Comparison of ENCODE assay signal across 15 mouse cellular contexts in the genomic region with DNA sequence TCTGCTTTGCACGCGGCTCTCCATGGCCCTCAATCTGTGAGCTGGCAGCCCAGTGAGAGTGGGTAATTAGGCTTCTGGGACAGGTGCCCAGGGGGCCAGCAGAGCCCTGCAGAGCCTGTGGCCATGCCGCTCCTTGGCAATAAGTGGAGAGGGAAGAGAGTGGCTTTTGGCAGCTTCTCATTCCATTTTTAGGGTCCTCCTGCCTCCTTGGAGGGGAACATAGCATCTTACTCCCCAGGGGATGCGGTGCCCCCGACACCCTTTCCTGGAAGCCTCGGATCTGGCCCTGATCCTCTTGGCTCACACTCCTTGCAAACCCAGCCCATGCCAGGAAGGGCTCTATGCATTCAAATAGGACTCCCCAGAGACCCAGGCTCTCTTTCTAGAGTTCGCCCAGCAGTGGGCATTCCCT.
A peak's percentile ranks its signal among the peaks of the same experiment; 100 is the strongest.
DNase-seq lines count a peak whose midpoint lies in the region; ATAC-seq and TF ChIP-seq lines count a peak whose summit lies in the region.
"Had no signal": no experiment of that assay in that cellular context is flagged by ENCODE, and none has a peak within 500 bp of the region (broad histone marks: within the 10 kb centered on the region; RNA-seq: fewer than 3 reads in every experiment).

No protein-coding gene starts in this region.

- no peak for TF ChIP-seq CTCF in brain, embryonic 14.5 days (IDR thresholded peaks at IDR 0.05; ENCODE audit: borderline replicate concordance, extremely low read depth, insufficient read depth, insufficient read length)
- TF ChIP-seq CTCF in kidney, adult 2 months (conservative IDR thresholded peaks at IDR 0.05; ENCODE audit: insufficient read depth, insufficient read length, low read depth, low read length) = no peak

- peak overlapping the region; percentile 49; the same call in 1 of the 2 replicates for H3K27ac ChIP-seq in midbrain, embryonic 13.5 days
- no peak overlapping the region for H3K27ac ChIP-seq in kidney, adult 2 months (ENCODE audit: insufficient read depth, low read depth, low read length)
- H3K27ac ChIP-seq: left cerebral cortex, adult 2 months; liver, embryonic 13.5 days had no signal

- H3K4me3 ChIP-seq in midbrain, embryonic 13.5 days (replicated peaks) = no peak overlapping the region
- no peak overlapping the region for H3K4me3 ChIP-seq in kidney, adult 2 months (ENCODE audit: insufficient read depth, low read depth, low read length)
- H3K4me3 ChIP-seq: erythroblast, embryonic 14.5 days; left cerebral cortex, adult 2 months; liver, embryonic 13.5 days; myocyte had no signal

- peak; percentile 49; the same call in 1 of the 2 replicates for ATAC-seq in midbrain, embryonic 13.5 days
- ATAC-seq: Patski had no signal

- no peak for TF ChIP-seq POLR2A in brain, embryonic 14.5 days (IDR thresholded peaks at IDR 0.05; ENCODE audit: borderline replicate concordance, extremely low read depth, insufficient read depth, insufficient read length, poor library complexity, severe bottlenecking)
- TF ChIP-seq POLR2A in kidney, adult 2 months (IDR thresholded peaks at IDR 0.05; ENCODE audit: low read depth, low read length) = no peak

- H3K27me3 ChIP-seq in midbrain, embryonic 13.5 days = no peaks in the 10 kb centered on the region
- H3K27me3 ChIP-seq in kidney, adult 2 months (replicated peaks; ENCODE audit: control insufficient read depth, insufficient read depth, low read length) = no peaks in the 10 kb centered on the region
- H3K27me3 ChIP-seq: liver, embryonic 13.5 days; Patski had no signal

- H3K36me3 ChIP-seq in midbrain, embryonic 13.5 days = peaks cover 7% of the 10 kb centered on the region
- H3K36me3 ChIP-seq in kidney, adult 2 months (ENCODE audit: control insufficient read depth, insufficient read depth, low read length) = no peaks in the 10 kb centered on the region
- H3K36me3 ChIP-seq: liver, embryonic 13.5 days had no signal

- no peak overlapping the region for H3K4me2 ChIP-seq in midbrain, embryonic 13.5 days (replicated peaks)
- H3K4me2 ChIP-seq: liver, embryonic 13.5 days had no signal

- peaks cover 34% of the 10 kb centered on the region for H3K4me1 ChIP-seq in midbrain, embryonic 13.5 days (replicated peaks)
- H3K4me1 ChIP-seq in kidney, adult 2 months (ENCODE audit: control insufficient read depth, insufficient read depth, low read length) = no peaks in the 10 kb centered on the region

- peak; percentile 72 to 79 for DNase-seq in layer of hippocampus, postnatal 10 days (ENCODE audit: low spot score in 2 of 2)
- DNase-seq in layer of hippocampus, adult 9-11 months = no peak
- DNase-seq in brain, embryonic 14.5 days (ENCODE audit: low read depth) = peak; percentile 92
- peak; percentile 79 to 82 for DNase-seq in cerebellum, postnatal 25 days
- DNase-seq in thymus, postnatal 0 days (ENCODE audit: low spot score) = no peak
- DNase-seq in kidney, adult 2 months = no peak
- DNase-seq in kidney, adult 8-10 months = no peak
- DNase-seq: adrenal gland, postnatal 25 days; liver, embryonic 13.5 days; lung, postnatal 36 days had no signal

- no peak overlapping the region for H3K9ac ChIP-seq in midbrain, embryonic 13.5 days (replicated peaks)
- H3K9ac ChIP-seq: liver, embryonic 13.5 days had no signal

- no peaks in the 10 kb centered on the region for H3K9me3 ChIP-seq in midbrain, embryonic 13.5 days
- H3K9me3 ChIP-seq: liver, embryonic 13.5 days had no signal

- WGBS in midbrain, embryonic 13.5 days = 74% methylated on average over 7 of the region's 7 CpGs
- WGBS in kidney, adult 2 months = 69% methylated on average over 7 of the region's 7 CpGs

Comparison
In these comparisons a context has a peak if more than half of its experiments do, and no peak if none do; other contexts are left out.
1. DNase-seq: peak in layer of hippocampus, postnatal 10 days (2 of 2), brain, embryonic 14.5 days (single experiment) and cerebellum, postnatal 25 days (2 of 2); none in layer of hippocampus, adult 9-11 months (single experiment), thymus, postnatal 0 days (single experiment), kidney, adult 2 months (single experiment) and kidney, adult 8-10 months (0 of 2).